Mouse (Mus musculus) ZHBTc4 (cell line): ENCODE data around the gene Kcnj1.
A peak's percentile ranks its signal among the peaks of the same experiment; 100 is the strongest.

Experiments
- DNase-seq: peaks from one replicate; pipeline ENCODE4 v3.0.0-alpha.2; 2011; ENCODE audit warnings: low read depth, low spot score

Kcnj1 gene

DNA sequence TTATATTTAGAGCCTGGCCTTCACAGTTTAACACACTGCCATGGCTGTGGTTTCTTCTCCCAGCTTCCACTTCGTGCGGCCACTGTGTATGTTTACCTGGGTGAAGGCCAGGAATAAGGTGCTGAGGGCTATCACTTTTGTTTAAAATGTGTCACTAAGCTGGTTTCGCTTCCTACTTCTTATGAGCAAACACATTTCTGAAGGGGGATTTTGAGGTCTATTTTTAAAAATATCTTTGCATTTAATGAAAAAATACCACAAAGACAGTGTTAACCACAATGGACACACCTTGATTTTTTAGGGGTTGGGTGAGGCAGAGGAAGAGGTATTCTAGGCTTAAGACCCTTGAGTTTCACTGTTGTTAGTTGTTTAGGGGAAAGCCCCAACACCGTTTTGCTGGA is 22.5 kb downstream of the Kcnj1 start:
- DNase-seq: no peak

DNA sequence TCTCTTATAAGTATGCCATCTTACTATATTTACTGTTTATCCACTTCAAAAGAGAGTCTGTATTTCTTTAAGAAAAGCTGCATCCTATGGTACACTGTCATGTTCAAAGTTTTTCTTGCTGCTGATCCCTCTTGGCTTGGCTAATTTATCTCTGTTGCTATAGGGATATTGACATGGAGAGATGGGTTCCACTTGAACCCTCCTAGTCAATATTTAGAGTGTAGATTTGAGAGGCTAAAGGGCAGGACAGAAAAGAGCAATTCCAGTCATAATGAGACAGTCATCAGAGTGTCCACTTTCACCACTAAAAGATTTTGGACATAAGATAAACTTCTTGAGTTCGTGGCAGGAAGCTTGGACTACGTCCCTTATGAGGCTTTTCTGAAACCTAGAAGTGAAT is 27.9 kb downstream of the Kcnj1 start:
- DNase-seq: no peak

DNA sequence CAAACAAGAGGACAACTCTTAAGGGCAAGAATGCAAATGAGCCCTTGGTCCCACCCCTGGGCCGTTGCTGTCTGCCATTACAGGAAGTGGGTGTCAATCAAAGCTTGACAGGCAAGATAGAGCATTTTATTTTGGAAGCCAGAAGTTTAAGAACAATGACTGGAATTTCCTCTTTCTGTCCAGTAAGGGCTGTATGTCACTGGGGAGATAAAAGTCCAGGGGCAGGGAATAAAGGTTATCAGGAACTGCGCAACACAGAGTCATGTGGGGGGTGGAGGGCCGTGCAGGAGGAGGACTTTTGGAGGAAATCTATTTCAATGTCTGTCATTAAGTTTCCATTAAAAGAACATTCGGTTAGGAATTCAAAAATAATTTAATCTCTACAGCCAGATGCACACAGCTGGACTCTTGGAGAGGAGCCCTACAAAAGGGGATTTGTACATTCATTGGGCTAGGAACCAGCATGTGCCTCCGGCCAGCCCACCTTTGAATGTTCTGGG is 28.4 kb downstream of the Kcnj1 start:
- DNase-seq: no peak

DNA sequence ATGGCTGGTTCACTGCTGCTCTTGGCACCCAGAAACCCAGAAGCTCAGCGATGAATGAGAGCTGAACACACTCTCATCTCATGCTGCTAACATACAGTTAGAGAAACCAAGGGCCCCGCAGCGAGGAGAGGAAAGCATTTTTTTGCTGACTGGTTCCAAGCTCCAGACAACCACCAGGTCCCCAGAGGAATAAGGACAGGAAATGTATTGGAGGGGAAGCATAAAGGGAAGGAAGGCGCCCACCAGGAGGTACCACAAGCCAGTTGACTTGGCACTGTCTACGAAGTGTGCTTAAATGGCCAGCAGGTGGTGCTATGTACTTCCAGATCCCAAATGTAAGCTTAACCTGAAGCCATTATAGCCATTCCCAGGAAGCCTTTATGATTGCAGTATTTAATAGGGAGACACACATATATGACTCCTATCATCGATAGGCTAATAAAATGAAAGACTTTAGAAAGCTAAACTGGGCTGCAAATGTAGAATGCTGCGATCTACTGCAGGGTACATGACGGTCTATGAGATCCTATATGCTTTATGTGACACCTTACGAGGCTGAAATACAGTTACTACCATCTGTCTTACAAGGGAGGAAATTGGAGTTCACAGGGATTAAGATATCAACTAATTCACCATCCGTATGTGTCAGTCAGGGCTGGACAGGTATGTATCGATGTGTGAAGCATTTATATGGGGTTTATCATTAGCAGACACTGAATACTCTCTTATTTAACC is 33.1 kb downstream of the Kcnj1 start:
- DNase-seq: peak; percentile 78

DNA sequence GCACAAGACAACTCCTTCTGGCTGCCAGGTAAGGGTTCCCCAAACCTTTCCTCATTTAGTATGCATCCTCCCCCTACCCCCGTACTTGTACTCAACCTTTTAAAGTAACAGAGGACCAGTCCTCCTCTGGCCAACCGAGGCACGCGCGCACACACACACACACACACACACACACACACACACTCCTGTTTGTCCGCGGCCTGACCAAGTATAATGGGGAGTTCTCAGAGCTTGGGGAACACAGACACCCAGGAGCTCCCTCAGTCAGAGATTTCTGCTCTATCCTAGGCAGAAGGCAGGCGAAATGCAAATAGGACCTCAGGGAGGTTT is 36.4 kb downstream of the Kcnj1 start:
- DNase-seq: no peak

DNA sequence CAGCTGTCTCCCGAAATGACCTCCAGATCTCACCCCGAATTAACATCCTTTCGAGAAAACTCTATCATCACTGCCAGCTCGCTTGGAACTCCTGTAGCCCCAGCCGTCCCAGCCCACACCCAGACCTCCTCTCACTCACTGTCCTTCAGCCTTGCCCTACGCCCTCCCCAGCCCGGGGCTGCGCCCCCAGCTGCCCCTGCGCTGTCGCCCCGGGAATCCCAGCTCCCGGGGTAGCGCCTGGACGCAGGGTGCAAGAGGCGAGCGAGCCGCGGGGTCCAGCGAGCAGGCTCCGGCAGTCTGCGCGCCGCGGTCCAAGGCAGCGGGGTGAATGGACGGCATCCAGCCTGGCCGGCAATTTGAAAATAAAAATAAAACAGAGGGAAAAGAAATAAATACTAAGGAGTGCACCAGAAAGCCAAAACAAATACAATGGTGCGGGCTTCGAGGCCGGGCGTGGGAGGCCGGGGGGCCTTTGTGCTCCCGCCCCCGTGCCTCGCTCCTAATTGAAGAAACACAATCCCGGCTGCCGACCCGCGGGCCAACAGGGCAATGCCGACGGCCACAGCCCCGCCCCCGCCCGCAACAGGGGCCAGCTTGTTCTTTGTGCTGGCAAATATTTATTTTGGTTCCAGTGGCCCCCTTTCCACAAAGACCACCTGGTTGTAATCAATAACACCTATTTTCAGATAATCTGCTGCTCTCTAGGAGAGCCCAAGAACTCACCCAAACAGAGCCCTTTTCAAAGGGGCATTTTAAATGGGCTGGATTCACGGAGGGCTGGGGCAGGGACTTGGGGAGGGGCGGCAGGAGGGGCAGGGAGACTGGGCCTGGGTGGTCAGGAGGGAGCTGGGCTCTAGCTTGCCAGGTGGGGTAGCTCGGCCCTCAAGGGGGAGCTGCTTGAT is 37.0 kb downstream of the Kcnj1 start:
- peak; percentile 23 for DNase-seq

DNA sequence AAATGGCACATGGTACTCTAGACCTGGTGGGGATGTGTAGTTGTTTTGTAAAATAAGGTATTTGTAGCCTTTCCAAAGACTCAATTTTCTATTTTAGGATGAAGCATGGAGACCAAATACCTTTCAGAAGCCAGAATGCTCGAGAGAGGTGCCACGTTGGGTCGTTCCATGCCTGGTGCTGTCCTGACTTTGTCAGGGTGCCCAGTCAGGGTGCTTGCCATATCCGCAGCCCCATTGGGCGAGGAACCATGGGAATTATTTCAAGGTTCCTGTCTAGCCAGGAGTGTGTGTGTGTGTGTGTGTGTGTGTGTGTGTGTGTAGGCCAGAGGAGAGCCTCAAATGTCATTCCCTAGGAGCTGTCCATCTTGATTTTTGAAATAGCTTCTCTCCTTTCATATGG is 38.4 kb downstream of the Kcnj1 start:
- no peak for DNase-seq

DNA sequence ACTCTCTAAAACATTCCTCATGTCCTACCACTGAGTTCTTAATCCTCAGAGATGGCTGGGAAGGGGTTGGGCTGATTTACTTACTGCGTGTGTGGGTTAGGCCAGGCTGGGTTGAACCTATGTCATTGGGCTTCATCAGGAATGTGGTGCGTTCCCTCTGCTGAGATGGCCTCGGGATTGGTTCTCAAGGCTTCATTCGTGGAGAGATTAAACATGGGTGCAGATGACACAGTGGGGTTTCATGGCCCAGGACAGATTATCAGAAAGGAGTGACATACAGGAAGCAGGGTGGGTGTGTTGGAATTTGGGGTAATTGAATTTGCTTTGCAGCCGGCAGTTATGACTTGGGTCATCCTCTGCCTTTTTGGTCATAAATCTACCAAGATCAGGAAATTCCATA is 39.2 kb downstream of the Kcnj1 start:
- no peak for DNase-seq

DNA sequence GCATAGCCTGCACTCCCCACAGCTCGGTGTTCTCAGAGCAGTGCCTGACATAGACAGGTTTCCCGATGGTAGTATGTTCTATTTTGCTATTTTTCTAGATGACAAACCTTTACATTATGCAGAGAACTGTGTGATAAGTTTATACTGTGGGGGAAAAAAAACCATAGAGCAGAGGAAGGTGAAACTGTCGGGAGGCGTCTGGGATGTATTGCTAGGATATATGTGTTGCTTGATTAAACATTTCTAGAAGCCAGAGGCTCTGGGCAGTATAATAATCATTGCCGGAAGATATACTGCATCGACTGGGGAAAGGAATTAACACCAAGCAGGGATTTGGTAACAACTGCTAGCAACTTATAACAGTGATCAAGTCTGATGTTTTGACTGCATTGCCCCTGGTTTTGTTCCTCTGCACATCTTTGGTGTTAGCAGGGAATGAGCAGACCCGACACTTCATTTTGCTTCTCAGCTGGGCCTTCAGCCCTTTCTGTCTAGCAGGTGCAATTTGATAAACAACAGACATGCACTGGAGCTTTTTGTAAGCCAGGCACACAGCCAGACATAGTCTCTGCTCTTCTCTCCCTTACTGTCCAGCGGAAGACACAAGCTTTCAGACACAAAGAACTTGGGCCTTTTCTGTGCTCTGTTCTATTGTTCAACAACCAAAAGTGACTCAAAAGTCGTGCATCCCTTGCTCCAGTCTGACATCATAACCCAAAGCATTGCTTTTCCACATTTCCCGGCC is 40.7 kb downstream of the Kcnj1 start:
- DNase-seq: no peak

DNA sequence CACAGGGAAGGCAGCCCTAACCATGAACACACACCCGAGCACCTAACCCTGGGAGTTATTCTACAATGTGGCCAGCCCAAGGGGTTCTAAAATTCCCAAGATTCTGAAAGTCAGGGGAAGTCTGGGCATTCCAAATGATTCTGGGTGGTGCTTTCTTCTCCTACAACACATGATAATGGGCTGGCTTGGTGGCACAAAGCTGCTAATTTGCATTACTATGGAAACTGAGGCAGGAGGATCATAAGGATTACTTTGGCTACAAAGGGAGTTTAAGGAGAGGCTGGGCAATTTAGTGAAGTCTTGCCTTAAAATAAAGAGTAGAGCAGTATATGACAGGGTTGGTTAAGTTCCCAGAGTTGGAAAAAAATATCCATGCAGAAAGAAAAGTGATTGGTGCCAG is 42.7 kb downstream of the Kcnj1 start:
- DNase-seq: peak; percentile 86

DNA sequence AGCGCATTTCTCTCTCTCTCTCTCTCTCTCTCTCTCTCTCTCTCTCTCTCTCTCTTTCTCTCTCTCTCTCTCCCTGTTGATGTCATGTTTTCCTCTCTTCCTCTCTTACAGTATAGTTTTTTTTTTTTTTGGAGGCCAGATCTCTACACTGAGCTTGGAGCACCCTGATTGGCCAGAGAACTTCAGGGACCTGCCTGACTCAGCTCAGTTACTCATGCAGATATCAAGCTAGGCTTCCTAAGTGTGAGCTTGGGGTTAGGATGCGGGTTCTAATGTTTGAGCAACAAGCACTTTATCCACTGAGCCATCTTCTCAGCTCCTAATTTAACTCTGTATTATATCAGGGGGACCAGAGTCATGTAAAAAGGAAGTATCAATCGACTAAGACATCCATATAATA is 43.7 kb downstream of the Kcnj1 start:
- DNase-seq: no peak

DNA sequence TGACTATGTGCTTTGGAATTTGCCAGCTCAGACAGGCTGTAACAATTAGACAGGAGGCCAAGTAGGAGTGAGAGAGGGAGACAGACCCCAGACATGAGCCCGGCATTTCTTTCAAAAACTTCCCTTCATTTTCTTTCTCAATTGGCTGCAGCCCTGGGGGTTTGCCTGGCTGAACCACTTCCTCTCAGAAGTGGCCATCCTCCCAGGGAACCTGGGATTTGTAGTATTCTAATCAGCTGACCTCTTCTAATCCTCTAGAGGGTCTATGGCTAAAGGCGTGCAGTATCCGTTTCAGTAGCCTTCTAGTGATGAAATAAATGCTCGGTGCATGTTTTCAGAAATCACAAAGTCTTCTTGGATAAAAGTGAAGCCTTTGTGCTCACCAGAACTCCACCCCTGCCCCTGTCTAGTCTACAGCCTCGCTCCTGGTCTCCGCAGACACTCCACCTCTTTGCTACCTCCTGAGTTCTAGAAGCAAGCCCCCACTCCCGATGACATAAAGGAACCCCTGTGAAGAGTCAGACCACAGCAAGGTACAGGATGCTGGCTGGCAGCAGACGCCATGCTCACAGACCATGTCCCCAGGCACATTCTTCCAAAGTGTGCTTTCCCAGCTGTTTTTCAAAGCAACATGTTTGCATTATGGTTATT is 45.3 kb downstream of the Kcnj1 start:
- DNase-seq: no peak

DNA sequence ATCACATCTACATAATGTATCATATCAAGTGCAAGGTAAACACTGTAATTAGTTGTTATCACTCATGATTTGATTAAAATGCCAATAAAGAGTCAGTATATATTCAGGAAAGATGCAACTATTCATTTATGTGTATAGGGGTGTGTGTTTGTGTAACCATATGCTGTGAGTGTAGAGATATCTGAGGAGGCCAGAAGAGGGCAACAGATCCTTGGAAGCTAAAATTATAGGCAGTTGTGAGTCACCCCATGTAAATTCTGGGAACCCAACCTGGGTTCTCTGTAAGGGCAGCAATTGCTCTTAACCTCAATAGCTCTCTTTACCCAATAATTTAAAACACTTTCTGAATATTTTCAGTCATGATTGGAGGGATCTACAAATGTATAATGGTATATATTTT is 48.4 kb downstream of the Kcnj1 start:
- no peak for DNase-seq

DNA sequence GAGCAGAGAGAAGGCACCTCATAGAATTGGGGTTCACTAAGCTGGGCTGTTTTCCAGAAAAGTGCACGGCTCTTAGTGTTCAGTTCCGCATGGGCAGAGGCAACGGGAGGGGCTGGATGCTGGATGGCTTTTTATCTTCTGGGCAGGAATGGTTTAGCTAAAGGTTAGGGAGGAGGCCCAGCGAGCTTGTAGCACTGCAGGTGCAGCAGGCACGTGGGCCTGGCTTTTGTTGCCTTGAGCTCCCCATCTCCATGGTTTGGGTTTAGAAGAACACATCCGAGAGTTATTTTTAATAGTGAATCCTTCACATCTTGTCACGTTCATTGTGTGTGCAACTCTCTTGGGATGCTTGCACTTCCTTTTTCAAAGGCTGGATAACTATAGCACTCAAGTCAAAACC is 53.0 kb downstream of the Kcnj1 start:
- no peak for DNase-seq

DNA sequence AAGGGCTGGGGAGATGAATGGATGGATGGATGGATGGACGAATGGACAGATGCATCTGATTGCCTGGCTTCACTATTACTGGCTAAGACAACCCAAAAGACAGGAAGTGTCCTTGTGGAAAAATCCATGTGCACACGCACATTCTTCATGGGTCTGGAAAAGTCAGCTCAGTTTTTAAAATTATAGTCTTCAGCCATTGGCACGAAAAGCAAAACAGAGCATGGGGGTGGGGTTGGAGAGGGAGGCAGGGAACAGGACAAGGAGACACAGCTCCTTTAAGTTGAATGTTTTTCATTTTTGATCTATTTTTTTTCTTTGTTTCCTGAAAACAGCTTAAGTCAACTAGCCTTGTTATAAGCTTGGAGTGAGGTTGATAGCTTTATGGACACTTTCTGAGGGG is 58.8 kb downstream of the Kcnj1 start:
- no peak for DNase-seq

DNA sequence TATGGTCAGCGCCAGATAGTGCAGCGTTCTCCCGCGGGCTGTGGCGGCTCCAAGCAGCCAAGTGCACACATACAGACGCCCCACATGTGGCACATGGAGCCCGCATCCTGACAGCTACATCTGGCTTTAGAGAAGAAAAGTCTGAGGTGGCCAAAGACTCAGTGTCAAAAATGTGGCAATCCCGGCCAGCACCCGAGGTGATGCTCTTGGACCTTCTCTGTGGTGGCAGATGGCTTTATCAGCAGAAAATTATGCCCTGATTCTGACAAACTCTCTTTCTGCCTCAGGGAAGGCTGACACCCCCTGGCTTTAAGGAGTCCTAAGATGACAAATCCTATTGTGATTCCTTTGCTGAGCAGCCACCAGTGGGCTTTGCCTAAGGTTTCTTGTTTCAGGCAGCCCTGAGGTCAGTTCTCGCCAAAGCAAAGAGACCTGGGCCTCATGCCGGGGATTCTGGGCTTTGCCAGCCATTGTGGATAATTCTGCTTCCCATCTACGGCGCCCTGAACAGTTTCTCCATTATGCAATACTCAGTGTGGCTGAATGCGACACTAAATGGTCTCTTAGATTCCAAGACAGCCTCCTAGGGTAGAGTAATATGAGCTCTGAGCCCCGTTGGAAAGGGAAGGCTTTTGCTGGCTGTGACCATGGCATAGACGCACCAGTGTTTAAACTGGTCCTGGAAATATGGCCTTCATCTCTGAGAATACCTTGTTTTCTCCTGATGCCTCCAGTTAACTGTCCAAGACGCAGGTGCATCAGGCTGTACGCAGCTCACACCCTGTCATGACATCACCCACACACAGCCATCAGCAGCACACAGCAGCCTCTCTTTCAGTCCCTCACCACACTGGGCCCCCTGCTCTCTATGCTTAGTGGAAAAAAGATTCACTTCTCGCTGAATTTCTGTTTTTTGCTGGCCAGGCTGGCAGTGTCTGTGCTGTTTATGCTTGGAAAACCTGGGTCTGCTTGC is 62.2 kb downstream of the Kcnj1 start:
- DNase-seq: no peak

DNA sequence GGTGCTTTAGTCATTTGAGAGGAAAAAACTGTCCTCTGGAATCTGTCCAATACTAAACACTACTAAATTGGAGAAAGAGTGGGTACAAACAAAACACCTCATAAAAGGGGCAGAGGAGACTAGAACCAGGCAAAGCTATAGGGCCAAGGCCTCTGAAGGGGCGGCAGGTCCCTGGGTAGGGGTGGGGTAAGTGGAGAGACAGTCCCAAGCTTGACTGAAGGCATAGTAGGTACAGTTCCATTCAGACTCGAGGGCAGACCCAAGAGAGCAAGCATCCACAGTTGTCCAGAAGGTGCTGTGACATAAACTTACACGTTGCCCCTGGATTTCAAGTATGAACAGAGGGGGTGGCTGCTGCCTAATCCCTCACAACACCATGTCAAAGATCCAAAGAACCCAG is 70.8 kb downstream of the Kcnj1 start:
- no peak for DNase-seq

DNA sequence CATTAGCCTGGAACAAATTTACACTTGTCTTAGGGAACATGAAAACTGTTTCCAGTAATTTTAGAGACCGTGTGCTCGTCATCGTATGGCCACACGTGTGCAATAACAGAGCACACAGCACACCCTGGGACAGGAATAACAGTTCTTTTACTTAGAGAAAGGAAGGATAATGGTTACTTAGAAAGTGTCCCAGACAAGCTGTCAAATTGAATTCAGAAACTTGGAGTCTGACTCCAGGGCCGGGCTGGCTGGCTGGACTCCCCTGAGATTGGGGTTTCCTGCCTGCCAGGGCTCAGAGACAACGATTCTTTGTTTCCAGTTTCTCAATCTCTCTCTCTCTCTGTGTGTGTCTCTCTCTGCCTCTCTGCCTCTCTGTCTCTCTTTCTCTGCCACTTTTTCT is 71.5 kb downstream of the Kcnj1 start:
- no peak for DNase-seq

DNA sequence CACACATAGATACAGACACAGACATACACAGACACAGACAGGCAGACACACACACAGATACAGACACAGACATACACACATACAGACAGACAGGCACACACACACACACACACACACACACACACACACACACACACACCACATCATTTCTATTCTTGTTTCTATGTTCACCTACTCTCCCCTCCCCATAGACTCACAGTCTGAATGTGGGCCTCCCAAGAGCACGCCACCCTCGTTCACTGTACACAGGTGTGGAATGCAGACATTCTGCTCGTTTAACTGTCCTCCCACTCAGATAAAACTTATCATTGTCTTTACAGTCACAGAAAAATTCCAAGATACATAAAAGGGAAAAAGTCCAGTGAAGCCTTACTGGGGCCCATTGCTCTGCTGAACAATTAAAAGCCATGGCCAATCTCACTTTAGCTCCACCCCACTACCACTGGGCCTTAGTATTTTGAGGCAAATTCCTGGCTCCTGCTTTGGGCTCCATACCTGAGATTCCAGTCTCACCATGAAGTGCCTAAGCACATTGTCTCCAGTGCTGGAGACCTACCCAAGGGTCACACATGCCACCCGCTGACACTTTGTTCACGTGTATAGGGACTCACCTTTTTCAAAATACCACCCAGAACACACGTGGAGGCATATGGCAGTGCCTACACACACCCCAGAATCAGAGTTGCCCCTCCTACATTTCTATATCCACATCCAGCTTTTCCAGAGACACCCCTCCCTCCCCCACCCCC is 72.3 kb downstream of the Kcnj1 start:
- DNase-seq: peak; percentile 62

DNA sequence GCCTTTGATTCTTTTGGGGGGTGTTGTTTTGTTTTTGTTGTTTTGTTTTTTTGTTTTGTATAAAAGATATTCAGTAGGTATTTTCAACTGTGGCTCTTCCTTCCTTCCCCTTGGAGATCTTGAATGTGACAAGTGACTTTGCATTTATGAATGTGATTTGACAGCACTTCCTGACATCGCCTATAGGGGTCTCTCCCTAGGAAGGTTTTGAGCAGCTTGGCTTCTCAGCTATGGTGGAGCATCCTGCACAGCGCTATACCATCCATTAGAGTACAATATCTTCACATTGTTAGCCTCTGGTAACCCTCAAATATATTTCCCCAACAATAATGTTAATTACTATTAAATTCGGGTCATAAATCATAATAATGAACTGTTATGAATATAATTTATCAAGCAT is 73.5 kb downstream of the Kcnj1 start:
- peak; percentile 54 for DNase-seq
